Mouse (Mus musculus) neural tube, embryonic 11.5 days (tissue): ENCODE measurements around the gene Tmcc3. TPM values are rescaled to one million over a fixed set of nuclear protein-coding genes. Genes with fewer than 3 reads are reported as not detected.
A peak's percentile ranks its signal among the peaks of the same experiment; 100 is the strongest.

Experiments used
- ATAC-seq: fragments of 200-750 bp; cut with Nextera tagmentation; 2 replicates; pipeline ENCODE4 v1.8.0; 2017; ENCODE audit warnings: moderate number of reproducible peaks, mild to moderate bottlenecking, moderate TSS enrichment, moderate library complexity; ENCODE audit not compliant: insufficient read depth, low FRiP score, low TSS enrichment
- DNase-seq: peaks from one replicate; pipeline ENCODE4 v3.0.0-alpha.2; 2015; ENCODE audit warnings: low spot score
- H3K27ac ChIP-seq: fragments of 300-500 bp; sonication (generic); 2 replicates; pipeline ENCODE4 v1.5.1; 2014; ENCODE audit warnings: low read depth, mild to moderate bottlenecking, low read length
- H3K27me3 ChIP-seq: fragments of 300-500 bp; sonication (generic); 2 replicates; pipeline ENCODE4 v1.6.1; 2014; ENCODE audit warnings: mild to moderate bottlenecking, low read length, mixed read lengths; ENCODE audit not compliant: control insufficient read depth, insufficient read depth
- H3K36me3 ChIP-seq: fragments of 300-500 bp; sonication (generic); 2 replicates; pipeline ENCODE4 v1.6.1; 2014; ENCODE audit warnings: mild to moderate bottlenecking, low read length, moderate library complexity, mixed read lengths; ENCODE audit not compliant: control insufficient read depth, insufficient read depth
- H3K4me1 ChIP-seq: fragments of 300-500 bp; sonication (generic); 2 replicates; pipeline ENCODE4 v1.6.1; 2014; ENCODE audit warnings: low read length, mixed read lengths; ENCODE audit not compliant: control insufficient read depth, insufficient read depth
- H3K4me2 ChIP-seq: fragments of 300-500 bp; sonication (generic); 2 replicates; pipeline ENCODE4 v1.6.1; 2014; ENCODE audit warnings: low read depth, mild to moderate bottlenecking, moderate library complexity
- H3K4me3 ChIP-seq: fragments of 300-500 bp; sonication (generic); 2 replicates; pipeline ENCODE4 v1.5.1; 2014; ENCODE audit warnings: low read depth, low read length
- H3K9ac ChIP-seq: fragments of 300-500 bp; sonication (generic); 2 replicates; pipeline ENCODE4 v1.6.1; 2014; ENCODE audit warnings: mild to moderate bottlenecking, low read length
- H3K9me3 ChIP-seq: fragments of 300-500 bp; sonication (generic); 2 replicates; pipeline ENCODE4 v1.6.1; 2016; ENCODE audit warnings: low read length; ENCODE audit not compliant: control insufficient read depth
- WGBS: fragments of 180-500 bp; shearing (Covaris S2); extraction: QIAGEN DNeasy Blood & Tissue Kit; methylation state at CpG from one replicate; pipeline ENCODE4 v1.1.7; 2014; 5-methylcytosine and 5-hydroxymethylcytosine counted together
- polyA plus RNA-seq: library from polyadenylated mRNA; unstranded; fragments of >200 nt; fragmentation: Nextera tagmentation; extraction: Ambion mirVana; gene quantifications from 2 replicates; pipeline ENCODE4 v1.2.1, GENCODE M21; 2014

The Tmcc3 gene
- polyA plus RNA-seq, 1 experiment from 2014 or later, result 6.1 TPM

- Histone ChIP-seq H3K27ac (no peak overlapping the region), H3K27me3 (peaks cover under 1% of the 10 kb centered on the region; the same call in 1 of the 2 replicates), H3K36me3 (no peaks in the 10 kb centered on the region), H3K4me3 (no peak overlapping the region), H3K4me1 (peaks cover 2% of the 10 kb centered on the region; the same call in 1 of the 2 replicates), H3K4me2 (no peak overlapping the region), H3K9ac (no peak overlapping the region), H3K9me3 (no peaks in the 10 kb centered on the region)
- WGBS, result 36% methylated on average over 9 of the region's 10 CpGs
- ATAC-seq, result no peak
- DNase-seq, result no peak
Measured at GRCm38 (mm10) chr10:94521776-94522175, 210.0 kb downstream of the Tmcc3 start.

GRCm38 (mm10) chr10:94523297-94523696 is 211.5 kb downstream of the Tmcc3 start:
- H3K4me2 ChIP-seq, result no peak overlapping the region
- no peak for ATAC-seq

GRCm38 (mm10) chr10:94523711-94524156 is 212.0 kb downstream of the Tmcc3 start:
- no peaks in the 10 kb centered on the region for H3K36me3 ChIP-seq
- ATAC-seq (peak; percentile 38; the same call in 1 of the 2 replicates), DNase-seq (peak; percentile 72)
- H3K27ac ChIP-seq, result no peak overlapping the region
- no peaks in the 10 kb centered on the region for H3K27me3 ChIP-seq
- whole genome bisulfite sequencing, result 17% methylated on average over 18 of the region's 18 CpGs
- peaks cover 2% of the 10 kb centered on the region; the same call in 1 of the 2 replicates for H3K4me1 ChIP-seq
- H3K9ac ChIP-seq, result no peak overlapping the region
- H3K4me2 ChIP-seq, result no peak overlapping the region
- H3K4me3 ChIP-seq, result no peak overlapping the region
- H3K9me3 ChIP-seq, result no peaks in the 10 kb centered on the region

More at GRCm38 (mm10) chr10:94523297-94523696, 211.5 kb downstream of the Tmcc3 start:
- WGBS, result 83% methylated on average over 8 of the region's 8 CpGs
- no peak overlapping the region for H3K4me3 ChIP-seq
- H3K4me1 ChIP-seq, result peaks cover 2% of the 10 kb centered on the region; the same call in 1 of the 2 replicates
- no peaks in the 10 kb centered on the region for H3K36me3 ChIP-seq
- H3K27me3 ChIP-seq, result no peaks in the 10 kb centered on the region
- H3K9ac ChIP-seq, result no peak overlapping the region
- DNase-seq, result no peak
- no peaks in the 10 kb centered on the region for H3K9me3 ChIP-seq
- no peak overlapping the region for H3K27ac ChIP-seq

GRCm38 (mm10) chr10:94524966-94525365 is 213.2 kb downstream of the Tmcc3 start:
- ATAC-seq (no peak), DNase-seq (no peak)
- Histone ChIP-seq H3K4me2 (no peak overlapping the region), H3K27ac (no peak overlapping the region), H3K4me1 (peaks cover 2% of the 10 kb centered on the region; the same call in 1 of the 2 replicates), H3K9ac (no peak overlapping the region), H3K4me3 (no peak overlapping the region), H3K9me3 (no peaks in the 10 kb centered on the region), H3K36me3 (no peaks in the 10 kb centered on the region), H3K27me3 (no peaks in the 10 kb centered on the region)
- WGBS, result 63% methylated on average over 6 of the region's 6 CpGs

- H3K36me3 ChIP-seq, result no peaks in the 10 kb centered on the region
- H3K4me3 ChIP-seq, result no peak overlapping the region
- H3K4me2 ChIP-seq, result no peak overlapping the region
- WGBS, result 91% methylated on average over 7 of the region's 7 CpGs
- ATAC-seq, result no peak
- no peak overlapping the region for H3K9ac ChIP-seq
- H3K4me1 ChIP-seq, result peaks cover 2% of the 10 kb centered on the region; the same call in 1 of the 2 replicates
- no peaks in the 10 kb centered on the region for H3K9me3 ChIP-seq
- DNase-seq, result no peak
- H3K27me3 ChIP-seq, result no peaks in the 10 kb centered on the region
- H3K27ac ChIP-seq, result no peak overlapping the region
Measured at GRCm38 (mm10) chr10:94525784-94526183, 214.0 kb downstream of the Tmcc3 start.

- H3K9ac ChIP-seq, result no peak overlapping the region
- H3K4me3 ChIP-seq, result no peak overlapping the region
- H3K27me3 ChIP-seq, result no peaks in the 10 kb centered on the region
- H3K4me2 ChIP-seq, result no peak overlapping the region
- no peak for DNase-seq
- no peak for ATAC-seq
- no peaks in the 10 kb centered on the region for H3K9me3 ChIP-seq
- no peaks in the 10 kb centered on the region for H3K36me3 ChIP-seq
- peaks cover 2% of the 10 kb centered on the region; the same call in 1 of the 2 replicates for H3K4me1 ChIP-seq
- H3K27ac ChIP-seq, result no peak overlapping the region
- 78% methylated on average over 8 of the region's 8 CpGs for WGBS
Measured at GRCm38 (mm10) chr10:94526834-94527233, 215.1 kb downstream of the Tmcc3 start.

- Histone ChIP-seq H3K27ac (no peak overlapping the region), H3K9me3 (no peaks in the 10 kb centered on the region), H3K36me3 (no peaks in the 10 kb centered on the region), H3K9ac (no peak overlapping the region), H3K4me2 (no peak overlapping the region), H3K4me1 (peaks cover 2% of the 10 kb centered on the region; the same call in 1 of the 2 replicates), H3K4me3 (no peak overlapping the region), H3K27me3 (no peaks in the 10 kb centered on the region)
- DNase-seq (no peak), ATAC-seq (no peak)
- 93% methylated on average over 6 of the region's 6 CpGs for WGBS
Measured at GRCm38 (mm10) chr10:94527248-94527647, 215.5 kb downstream of the Tmcc3 start.

- 78% methylated on average over 2 of the region's 2 CpGs for WGBS
- no peak overlapping the region for H3K27ac ChIP-seq
- no peaks in the 10 kb centered on the region for H3K27me3 ChIP-seq
- no peaks in the 10 kb centered on the region for H3K4me1 ChIP-seq
- H3K4me3 ChIP-seq, result no peak overlapping the region
- H3K36me3 ChIP-seq, result no peaks in the 10 kb centered on the region
- H3K9me3 ChIP-seq, result no peaks in the 10 kb centered on the region
- H3K9ac ChIP-seq, result no peak overlapping the region
- no peak overlapping the region for H3K4me2 ChIP-seq
- DNase-seq, result no peak
- no peak for ATAC-seq
Measured at GRCm38 (mm10) chr10:94530079-94530478, 218.3 kb downstream of the Tmcc3 start.

GRCm38 (mm10) chr10:94531482-94531881 is 219.7 kb downstream of the Tmcc3 start:
- ATAC-seq (no peak), DNase-seq (no peak)
- H3K36me3 ChIP-seq, result no peaks in the 10 kb centered on the region
- H3K4me1 ChIP-seq, result no peaks in the 10 kb centered on the region
- no peaks in the 10 kb centered on the region for H3K9me3 ChIP-seq
- no peak overlapping the region for H3K9ac ChIP-seq
- no peak overlapping the region for H3K27ac ChIP-seq
- H3K27me3 ChIP-seq, result no peaks in the 10 kb centered on the region
- no peak overlapping the region for H3K4me3 ChIP-seq
- no peak overlapping the region for H3K4me2 ChIP-seq
